Mouse (Mus musculus) right cerebral cortex, postnatal 25 days (tissue): ENCODE measurements at regions not wholly inside any gene's neighbourhood (a gene's known extent, or its start where the extent isn't known, plus 50 kb on each side); places are given as distances from the start of the nearest gene placed in this dataset.

ENCODE experiments used
- DNase-seq: peaks from one replicate; pipeline ENCODE4 v3.0.0; 2022

GRCm38 (mm10) chr13:101096221-101096620 lies 263.0 kb upstream of the Slc30a5 start:
- DNase-seq = no peak

GRCm38 (mm10) chr13:101095057-101095831 lies 262.0 kb upstream of the Slc30a5 start:
- DNase-seq = no peak

DNA sequence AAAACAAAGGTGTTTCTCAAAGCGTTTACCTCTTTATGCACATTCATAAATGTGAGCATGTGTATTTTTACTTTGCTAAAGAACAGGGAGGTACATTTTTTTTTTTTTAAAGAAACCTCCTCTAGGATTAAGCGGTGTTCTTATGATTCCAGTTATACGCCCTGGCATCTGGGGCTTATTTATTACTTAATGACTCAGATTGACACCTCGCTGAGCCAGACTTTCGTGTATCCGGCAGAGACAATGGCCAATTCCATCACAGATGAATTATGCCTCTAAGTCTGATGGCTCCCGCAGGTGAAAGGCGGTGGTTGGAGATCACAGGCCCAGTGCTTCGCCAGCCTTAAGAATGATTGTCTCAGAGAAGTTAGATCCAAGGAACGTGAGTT lies 259.5 kb upstream of the Slc30a5 start:
- DNase-seq = no peak

DNA sequence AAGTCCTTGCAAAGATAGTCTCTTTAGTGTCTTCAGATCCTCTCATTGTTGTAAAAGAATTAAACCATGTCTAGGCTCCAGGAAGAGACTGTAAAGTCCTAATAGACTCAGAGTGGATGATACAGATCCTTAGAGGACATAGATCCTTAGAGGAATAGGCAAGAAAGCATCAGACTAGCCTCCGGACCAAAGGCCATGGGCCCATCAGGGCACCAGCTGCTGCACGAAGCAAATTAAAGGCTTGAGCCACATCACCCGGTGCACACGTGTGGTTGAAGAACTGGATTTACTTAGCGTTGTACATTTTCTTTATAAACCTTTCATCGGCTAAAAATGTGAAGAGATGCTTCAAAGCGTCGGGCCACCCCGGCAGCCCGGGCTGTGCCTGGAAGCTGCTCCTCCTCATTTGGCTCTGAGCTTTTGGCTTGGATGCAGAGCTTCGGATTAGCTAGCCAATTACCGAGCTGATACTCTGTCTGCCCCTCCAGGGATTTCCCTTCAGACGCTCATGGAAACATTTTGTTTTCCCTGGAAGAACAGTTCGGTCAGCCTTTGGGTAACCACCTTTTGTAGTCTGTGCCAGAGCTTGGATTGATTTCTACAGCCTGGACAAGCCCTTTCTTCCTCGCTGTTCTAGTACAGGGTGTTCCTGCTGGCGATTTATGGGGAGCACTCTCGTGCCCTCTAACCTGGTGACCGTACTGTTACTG lies 259.0 kb upstream of the Slc30a5 start:
- DNase-seq = peak; percentile 16

DNA sequence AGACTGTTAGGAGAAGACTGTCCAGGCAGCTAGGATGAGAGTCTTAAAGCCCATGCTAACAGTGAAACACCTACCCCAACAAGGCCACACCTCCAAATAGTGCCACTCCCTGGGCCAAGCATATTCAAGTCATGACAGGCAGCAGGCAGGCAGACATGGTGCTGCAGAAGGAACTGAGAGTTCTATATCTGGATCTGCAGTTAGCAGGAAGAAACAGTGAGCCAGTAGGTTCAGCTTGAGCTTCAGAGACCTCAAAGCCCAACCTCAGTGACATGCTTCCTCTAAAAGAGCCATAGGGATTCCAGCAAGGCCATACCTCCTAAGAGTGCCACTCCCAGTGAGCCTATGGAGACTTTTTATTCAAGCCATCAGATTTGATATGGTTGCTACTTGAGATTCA lies 252.0 kb upstream of the Slc30a5 start:
- DNase-seq = no peak

DNA sequence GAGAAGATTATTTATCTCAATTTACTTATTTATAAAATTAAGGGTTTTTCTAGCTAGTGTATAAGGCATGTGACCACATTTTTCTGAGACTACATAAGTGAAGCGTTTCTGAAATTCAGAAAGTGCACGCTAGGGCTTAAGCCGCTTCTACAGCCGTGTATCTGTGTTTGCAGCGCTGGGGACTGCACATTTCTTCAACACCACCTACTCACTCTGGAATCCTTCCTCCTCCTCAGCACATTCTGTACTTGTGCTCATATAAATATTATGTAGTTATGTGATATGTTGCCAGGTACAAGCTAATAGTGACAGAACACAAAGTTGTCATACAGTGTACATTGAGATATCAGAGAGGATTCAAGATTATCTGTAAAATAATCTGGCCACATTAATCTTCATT lies 251.0 kb upstream of the Slc30a5 start:
- no peak for DNase-seq

DNA sequence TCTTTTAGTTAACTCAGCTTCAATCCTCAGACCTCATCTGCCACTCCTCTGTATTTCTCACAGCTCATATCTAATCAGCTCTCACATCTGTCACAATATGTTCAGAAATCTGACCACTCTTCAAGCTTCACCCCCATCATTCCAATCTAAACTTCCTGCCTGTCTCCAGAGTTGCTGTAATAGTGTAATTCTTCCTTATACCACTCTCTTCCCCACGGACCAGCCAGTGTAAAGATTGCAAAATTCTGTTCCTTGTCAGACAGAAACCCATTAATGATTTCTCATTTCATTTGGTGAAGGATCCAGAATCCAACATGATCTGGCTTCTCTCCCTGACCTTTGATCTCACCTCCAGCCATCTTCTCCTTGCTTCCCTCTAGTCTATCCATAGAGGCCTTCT lies 250.2 kb upstream of the Slc30a5 start:
- DNase-seq = no peak

GRCm38 (mm10) chr13:101068489-101068888 lies 235.3 kb upstream of the Slc30a5 start:
- DNase-seq = no peak

DNA sequence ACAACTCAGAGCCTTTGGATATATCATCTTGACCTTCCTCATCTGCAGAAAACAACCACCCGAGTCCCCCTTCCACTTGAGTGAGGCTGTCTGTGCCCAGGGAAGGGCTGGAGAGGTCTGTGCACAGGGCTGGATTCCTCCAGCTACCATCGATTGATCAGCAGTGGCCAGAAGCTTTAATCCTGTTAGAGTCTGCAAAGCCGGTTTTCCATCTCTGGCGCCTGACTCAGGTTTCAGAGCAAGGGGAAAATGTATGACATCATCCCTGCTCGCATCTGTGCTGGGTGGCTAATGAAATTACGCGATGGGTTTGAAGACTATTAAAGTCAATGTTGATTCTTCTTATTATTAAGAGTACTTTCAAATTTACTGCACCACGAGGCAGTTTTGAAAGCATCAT lies 229.4 kb upstream of the Slc30a5 start:
- DNase-seq = no peak

- DNase-seq = no peak
Observed at GRCm38 (mm10) chr13:101061233-101062144, 228.3 kb upstream of the Slc30a5 start.

GRCm38 (mm10) chr13:101049511-101049910 lies 216.3 kb upstream of the Slc30a5 start:
- no peak for DNase-seq

DNA sequence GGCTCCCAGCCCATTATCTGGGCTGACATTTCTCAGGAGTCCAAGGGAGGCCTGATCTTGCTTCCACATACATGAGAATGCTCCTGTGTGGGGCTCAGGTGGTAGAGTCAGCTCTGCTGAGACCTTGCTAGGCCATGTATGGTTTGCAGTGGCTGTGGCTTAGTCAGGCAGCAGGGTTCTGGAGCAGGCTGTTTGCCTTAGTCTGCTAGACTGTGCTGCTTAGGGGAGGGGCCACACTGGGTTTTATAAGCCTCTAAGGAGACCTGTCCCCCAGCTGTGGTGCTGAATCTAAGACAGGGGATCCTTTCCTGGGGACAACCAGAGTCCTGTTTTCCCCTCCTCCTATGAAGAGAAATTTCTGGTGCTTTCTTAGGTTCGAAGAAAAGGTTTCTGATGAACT lies 199.4 kb upstream of the Slc30a5 start:
- no peak for DNase-seq

GRCm38 (mm10) chr13:101026043-101026442 lies 192.8 kb upstream of the Slc30a5 start:
- no peak for DNase-seq

DNA sequence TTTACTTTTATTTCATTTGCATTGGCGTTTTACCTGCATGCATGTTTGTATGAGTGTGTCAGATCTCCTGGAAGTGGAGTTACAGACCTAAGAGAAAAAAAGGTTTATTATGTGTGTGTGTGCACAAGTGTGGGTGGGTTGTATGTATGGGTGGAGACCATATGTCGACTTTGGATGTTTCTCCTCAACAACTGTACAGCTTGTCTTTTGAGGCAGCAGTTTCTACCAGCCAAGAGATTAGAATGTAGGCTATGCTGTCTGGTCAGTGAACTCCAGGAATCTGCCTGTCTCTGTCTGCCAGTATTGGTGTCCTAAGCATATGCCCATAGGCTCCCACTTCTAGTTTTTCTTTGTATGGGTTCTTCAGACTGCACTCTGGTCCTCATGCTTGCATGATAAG lies 192.3 kb upstream of the Slc30a5 start:
- no peak for DNase-seq

DNA sequence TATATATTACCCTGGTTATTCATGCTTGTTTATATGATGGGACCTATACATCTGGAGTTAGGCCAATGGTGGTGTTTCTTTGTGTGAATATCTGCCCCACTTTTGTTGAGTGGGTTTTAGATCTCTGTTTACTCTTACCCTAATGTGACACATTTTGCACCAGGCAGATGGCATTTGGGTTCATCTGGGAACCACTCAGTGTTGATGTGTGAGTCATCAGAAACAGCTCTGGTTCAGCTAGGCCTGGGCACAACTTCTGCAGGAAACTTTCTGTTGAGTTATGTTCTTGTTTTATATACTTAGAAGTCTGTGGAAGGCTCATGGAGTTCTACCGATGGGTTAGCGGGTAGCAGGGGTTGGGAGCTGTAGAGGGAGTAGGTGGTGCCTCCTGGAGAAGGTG lies 191.7 kb upstream of the Slc30a5 start:
- DNase-seq = no peak

DNA sequence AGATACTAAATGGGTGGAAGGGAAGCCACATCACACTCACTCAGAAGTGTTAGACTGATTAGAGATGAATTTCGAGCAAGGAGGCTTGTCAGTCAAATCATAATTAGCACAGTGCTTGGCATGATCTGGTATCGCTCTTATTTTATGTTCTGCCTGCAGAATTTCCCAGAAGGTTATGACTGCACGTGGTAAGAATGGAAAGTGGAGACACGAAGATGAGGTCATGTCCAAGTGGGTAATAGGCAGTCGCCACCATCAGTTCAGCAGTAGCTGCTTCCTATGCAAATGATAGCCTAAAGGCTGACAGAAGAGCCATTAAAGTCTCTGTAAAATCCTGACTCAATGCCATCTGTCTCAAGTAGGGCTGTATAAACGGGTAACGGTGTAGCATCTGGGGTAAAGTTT lies 186.0 kb upstream of the Slc30a5 start:
- no peak for DNase-seq

DNA sequence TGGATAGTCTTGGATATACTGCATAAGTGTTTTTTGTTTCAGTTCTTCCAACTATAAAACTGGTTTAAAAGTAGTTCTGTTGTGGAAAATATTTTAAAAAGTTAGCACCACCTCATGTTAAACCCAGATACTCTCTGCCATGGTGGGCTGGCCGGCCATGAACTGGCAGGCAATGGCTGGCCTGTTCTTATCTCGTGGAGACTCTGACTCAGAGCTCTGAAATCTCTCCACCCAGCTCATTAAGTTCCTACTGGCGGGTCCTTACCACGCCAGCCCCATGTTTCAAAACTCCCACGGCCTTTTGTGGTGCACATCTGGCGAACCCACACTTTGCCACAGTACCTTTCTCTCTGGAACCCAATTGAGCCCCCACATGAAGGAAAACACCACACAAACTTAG lies 183.8 kb upstream of the Slc30a5 start:
- no peak for DNase-seq

- no peak for DNase-seq
Observed at GRCm38 (mm10) chr13:101016181-101016580, 183.0 kb upstream of the Slc30a5 start.

GRCm38 (mm10) chr13:101015435-101015834 lies 182.2 kb upstream of the Slc30a5 start:
- no peak for DNase-seq

GRCm38 (mm10) chr13:101013604-101014003 lies 180.4 kb upstream of the Slc30a5 start:
- DNase-seq = no peak

DNA sequence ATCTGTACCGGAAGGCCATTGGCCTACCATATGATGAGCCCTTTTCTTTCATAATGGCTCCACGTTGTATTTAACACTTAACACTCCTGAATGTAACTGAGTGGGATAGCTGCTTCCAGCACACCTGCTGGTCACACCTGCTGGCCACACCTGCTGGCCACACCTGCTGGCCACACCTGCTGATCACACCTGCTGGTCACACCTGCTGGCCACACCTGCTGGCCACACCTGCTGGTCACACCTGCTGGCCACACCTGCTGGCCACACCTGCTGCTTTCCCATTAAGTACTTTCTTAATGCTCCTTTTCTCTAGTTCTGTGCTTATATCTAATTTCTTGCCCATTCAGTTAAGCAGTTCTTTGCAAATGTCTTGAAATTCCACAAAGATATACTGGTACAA lies 157.4 kb upstream of the Slc30a5 start:
- no peak for DNase-seq

DNA sequence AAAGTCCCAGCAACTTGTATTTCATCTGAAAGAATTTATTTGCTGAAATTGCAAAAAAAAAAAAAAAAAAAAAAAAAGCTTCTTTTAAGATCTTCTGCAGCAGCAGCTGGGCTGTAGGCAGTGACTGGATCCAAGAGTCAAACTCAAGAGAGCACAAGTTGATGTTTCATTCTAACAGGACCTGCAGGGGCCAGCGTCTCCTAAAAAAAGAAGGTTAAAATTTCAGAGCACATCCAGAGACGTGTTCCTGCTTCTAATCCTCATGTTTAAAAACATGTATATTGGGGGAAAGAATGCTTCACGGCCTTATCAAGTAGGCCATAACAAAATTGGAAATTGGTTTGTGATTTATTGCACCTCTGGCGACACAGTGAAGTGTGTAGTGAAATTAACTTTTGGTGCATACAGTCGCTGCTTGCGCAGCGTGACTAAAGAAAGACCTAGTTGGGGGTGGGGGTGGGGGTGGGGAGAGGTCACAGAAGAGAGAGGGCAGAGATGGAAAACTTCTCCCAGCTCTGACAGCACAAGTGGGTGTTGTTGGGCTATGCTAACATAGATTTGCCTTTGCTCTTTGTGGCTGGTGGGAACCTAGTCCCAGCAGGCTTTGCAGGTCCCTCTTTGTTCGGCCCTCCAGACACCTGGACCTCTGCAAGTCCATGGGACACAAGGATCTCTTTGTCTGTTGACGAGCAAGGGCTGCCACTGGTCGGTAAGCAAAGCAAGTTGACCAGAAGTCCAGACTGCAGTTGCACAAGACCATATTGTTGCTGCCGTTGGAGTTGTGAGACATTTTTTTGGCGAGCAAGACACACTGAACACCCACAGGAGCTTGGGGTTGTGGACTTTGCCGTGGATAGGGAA lies 155.7 kb upstream of the Slc30a5 start:
- DNase-seq = no peak

GRCm38 (mm10) chr13:100988116-100988515 lies 154.9 kb upstream of the Slc30a5 start:
- DNase-seq = no peak
